Mouse (Mus musculus): ENCODE data around the gene Runx1.

- TF ChIP-seq CTCF (IDR thresholded peaks at IDR 0.05; ENCODE audit: borderline replicate concordance, control insufficient read depth, extremely low read depth, insufficient read depth, low read length, poor library complexity) = no peak
- TF ChIP-seq POLR2A (IDR thresholded peaks at IDR 0.05; ENCODE audit: control insufficient read depth, extremely low read depth, insufficient read depth, low read length, poor library complexity) = no peak
These were observed 171.5 kb downstream of the Runx1 start for GRCm38 (mm10) chr16:92654294-92654950.
